Comparison of ENCODE assay signal across 17 mouse cellular contexts in the genomic region with DNA sequence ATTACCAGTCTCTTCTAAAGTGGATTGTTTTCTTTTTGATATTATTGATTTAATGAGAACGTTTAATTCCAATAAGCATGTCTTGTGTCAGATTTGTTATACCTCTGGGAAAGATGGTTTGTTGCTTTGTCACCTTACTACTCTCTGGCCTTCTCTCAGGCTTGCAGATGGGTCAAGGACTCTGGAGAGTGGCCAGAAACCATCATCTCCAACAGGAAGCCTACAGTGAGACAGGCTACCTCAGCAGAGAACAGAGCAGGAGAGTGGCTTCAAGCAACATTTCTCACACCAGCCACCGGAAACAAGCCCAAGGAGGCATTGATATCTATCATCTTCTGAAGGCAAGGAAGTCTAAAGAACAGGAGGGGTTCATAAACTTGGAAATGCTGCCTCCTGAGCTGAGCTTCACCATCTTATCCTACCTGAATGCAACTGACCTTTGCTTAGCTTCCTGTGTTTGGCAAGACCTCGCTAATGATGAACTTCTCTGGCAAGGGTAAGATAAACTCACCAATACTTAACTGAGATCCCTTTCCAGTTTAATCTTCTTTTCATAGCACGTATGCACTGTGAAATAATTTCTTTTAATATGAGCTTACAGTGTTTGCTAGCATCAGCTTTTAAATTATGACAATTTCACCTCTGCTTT. TPM values are rescaled to one million over a fixed set of nuclear protein-coding genes. Genes with fewer than 3 reads are reported as not detected.
DNase-seq lines count a peak whose midpoint lies in the region; ATAC-seq and TF ChIP-seq lines count a peak whose summit lies in the region.
"Had no signal": no experiment of that assay in that cellular context is flagged by ENCODE, and none has a peak within 500 bp of the region (broad histone marks: within the 10 kb centered on the region; RNA-seq: fewer than 3 reads in every experiment).

No protein-coding gene starts in this region.

- H3K4me3 ChIP-seq in kidney, adult 2 months (ENCODE audit: insufficient read depth, low read depth, low read length) = no peak overlapping the region
- no peak overlapping the region for H3K4me3 ChIP-seq in kidney, embryonic 14.5 days (ENCODE audit: low read length)
- H3K4me3 ChIP-seq in midbrain, embryonic 10.5 days = no peak overlapping the region
- H3K4me3 ChIP-seq: heart, embryonic 10.5 days; limb, embryonic 12.5 days; lung, embryonic 15.5 days; neural tube, embryonic 15.5 days; stomach, embryonic 15.5 days had no signal

- no peak for TF ChIP-seq POLR2A in kidney, adult 2 months (IDR thresholded peaks at IDR 0.05; ENCODE audit: low read depth, low read length)

- peaks cover 7% of the 10 kb centered on the region; the same call in 1 of the 2 replicates for H3K4me1 ChIP-seq in kidney, adult 2 months (ENCODE audit: control insufficient read depth, insufficient read depth, low read length)
- H3K4me1 ChIP-seq in kidney, embryonic 14.5 days (ENCODE audit: control insufficient read depth, insufficient read depth, low read length) = no peaks in the 10 kb centered on the region
- H3K4me1 ChIP-seq in midbrain, embryonic 10.5 days = no peaks in the 10 kb centered on the region
- H3K4me1 ChIP-seq: heart, embryonic 10.5 days; lung, embryonic 15.5 days; neural tube, embryonic 15.5 days; stomach, embryonic 15.5 days had no signal

- peak overlapping the region; percentile 39; the same call in 1 of the 2 replicates for H3K27ac ChIP-seq in kidney, adult 2 months (ENCODE audit: insufficient read depth, low read depth, low read length)
- H3K27ac ChIP-seq in kidney, embryonic 14.5 days (ENCODE audit: low read depth, low read length) = no peak overlapping the region
- no peak overlapping the region for H3K27ac ChIP-seq in midbrain, embryonic 10.5 days (replicated peaks)
- H3K27ac ChIP-seq: heart, embryonic 10.5 days; limb, embryonic 12.5 days; lung, embryonic 15.5 days; neural tube, embryonic 15.5 days; stomach, embryonic 15.5 days had no signal

- H3K9me3 ChIP-seq in kidney, embryonic 14.5 days (ENCODE audit: control insufficient read depth, low read length) = no peaks in the 10 kb centered on the region
- no peaks in the 10 kb centered on the region for H3K9me3 ChIP-seq in midbrain, embryonic 10.5 days (replicated peaks)
- H3K9me3 ChIP-seq: heart, embryonic 10.5 days; limb, embryonic 12.5 days; lung, embryonic 15.5 days; neural tube, embryonic 15.5 days; stomach, embryonic 15.5 days had no signal

- no peak overlapping the region for H3K4me2 ChIP-seq in kidney, embryonic 14.5 days (replicated peaks; ENCODE audit: low read depth, low read length)
- H3K4me2 ChIP-seq: limb, embryonic 12.5 days; lung, embryonic 15.5 days; neural tube, embryonic 15.5 days; stomach, embryonic 15.5 days had no signal

- peak; percentile 80 for DNase-seq in kidney, adult 2 months
- DNase-seq in adrenal gland, postnatal 14 days = peak; percentile 55
- peak; percentile 43 for DNase-seq in cerebellum, adult 8-10 months
- DNase-seq in kidney, postnatal 14 days = peak; percentile 18
- no peak for DNase-seq in frontal cortex, postnatal 14 days (ENCODE audit: low spot score in 2 of 2)
- no peak for DNase-seq in lung, postnatal 36 days
- no peak for DNase-seq in midbrain, embryonic 10.5 days (ENCODE audit: low spot score)
- DNase-seq: gastrocnemius, postnatal 10 days; heart, postnatal 14 days; layer of hippocampus, postnatal 36 days had no signal

- ATAC-seq in kidney, embryonic 14.5 days (ENCODE audit: low FRiP score, low TSS enrichment) = no peak
- ATAC-seq: hindbrain, embryonic 16.5 days had no signal

- peaks cover 1% of the 10 kb centered on the region; the same call in 1 of the 2 replicates for H3K36me3 ChIP-seq in kidney, adult 2 months (ENCODE audit: control insufficient read depth, insufficient read depth, low read length)
- H3K36me3 ChIP-seq in kidney, embryonic 14.5 days (ENCODE audit: control insufficient read depth, insufficient read depth, low read length) = no peaks in the 10 kb centered on the region
- H3K36me3 ChIP-seq in midbrain, embryonic 10.5 days = peaks cover 4% of the 10 kb centered on the region; the same call in 1 of the 2 replicates
- H3K36me3 ChIP-seq: heart, embryonic 10.5 days; lung, embryonic 15.5 days; stomach, embryonic 15.5 days had no signal

- no peak for TF ChIP-seq CTCF in kidney, adult 2 months (conservative IDR thresholded peaks at IDR 0.05; ENCODE audit: insufficient read depth, insufficient read length, low read depth, low read length)

- H3K27me3 ChIP-seq in kidney, adult 2 months (replicated peaks; ENCODE audit: control insufficient read depth, insufficient read depth, low read length) = no peaks in the 10 kb centered on the region
- no peaks in the 10 kb centered on the region for H3K27me3 ChIP-seq in kidney, embryonic 14.5 days (ENCODE audit: control insufficient read depth, insufficient read depth, low read length)
- no peaks in the 10 kb centered on the region for H3K27me3 ChIP-seq in midbrain, embryonic 10.5 days (ENCODE audit: low read depth, poor library complexity, severe bottlenecking)
- H3K27me3 ChIP-seq: limb, embryonic 12.5 days; lung, embryonic 15.5 days; neural tube, embryonic 15.5 days; stomach, embryonic 15.5 days had no signal

- WGBS in kidney, adult 2 months = 55% methylated on average over 4 of the region's 4 CpGs
- 77% methylated on average over 4 of the region's 4 CpGs for WGBS in kidney, embryonic 14.5 days
- 81% methylated on average over 4 of the region's 4 CpGs for WGBS in midbrain, embryonic 10.5 days

- H3K9ac ChIP-seq in kidney, embryonic 14.5 days (ENCODE audit: low read depth, low read length) = no peak overlapping the region
- H3K9ac ChIP-seq: limb, embryonic 12.5 days; lung, embryonic 15.5 days; neural tube, embryonic 15.5 days; stomach, embryonic 15.5 days had no signal

RNA-seq across cellular contexts. Expression of a gene that starts 13.6 kb away (rescaled TPM):
- polyA plus RNA-seq in kidney, adult 2 months (2012; rRNA removed) = 33.7 and 37.4 TPM in 2 replicates
- polyA plus RNA-seq in kidney, embryonic 14.5 days (2014; fragmentation: Nextera tagmentation; extraction: Ambion mirVana) = 37.8 and 46.2 TPM in 2 replicates
- 53.9 and 58.1 TPM in 2 replicates for total RNA-seq in adrenal gland, postnatal 14 days (2021)
- polyA plus RNA-seq in midbrain, embryonic 10.5 days (2016; fragmentation: Nextera tagmentation; extraction: Ambion mirVana) = 25.0 and 32.2 TPM in 2 replicates

RNA-seq across cellular contexts. Expression of a gene that starts 13.7 kb away (rescaled TPM):
- polyA plus RNA-seq in kidney, adult 2 months (2012; rRNA removed) = 5.4 and 6.7 TPM in 2 replicates
- polyA plus RNA-seq in kidney, embryonic 14.5 days (2014; fragmentation: Nextera tagmentation; extraction: Ambion mirVana) = 41.3 and 43.5 TPM in 2 replicates
- total RNA-seq in adrenal gland, postnatal 14 days (2021) = 22.5 and 24.8 TPM in 2 replicates
- 34.9 and 36.2 TPM in 2 replicates for polyA plus RNA-seq in midbrain, embryonic 10.5 days (2016; fragmentation: Nextera tagmentation; extraction: Ambion mirVana)

Comparison
In these comparisons a context has a peak if more than half of its experiments do, and no peak if none do; other contexts are left out.
1. DNase-seq: peak in kidney, adult 2 months (single experiment), adrenal gland, postnatal 14 days (single experiment), cerebellum, adult 8-10 months (single experiment) and kidney, postnatal 14 days (single experiment); none in frontal cortex, postnatal 14 days (0 of 2), lung, postnatal 36 days (single experiment) and midbrain, embryonic 10.5 days (single experiment).